Mouse (Mus musculus) CD4-positive naive resting alpha-beta T cell, adult 76 days (primary cell): ENCODE results near the gene Nfe2l3. TPM values are rescaled to one million over a fixed set of nuclear protein-coding genes. Genes with fewer than 3 reads are reported as not detected.

Source experiments
- total RNA-seq: library from RNA; stranded (reverse); gene quantifications from one replicate; pipeline ENCODE4 v1.2.4, GENCODE M21; 2023

Nfe2l3 gene
- total RNA-seq, result not detected

GRCm38 (mm10) chr6:51432535-51433397, at the start of gene Nfe2l3:
Gene Nfe2l3, plus strand, starts transcription at chr6:51432670.

GRCm38 (mm10) chr6:51469715-51470310, 37.3 kb downstream of the Nfe2l3 start, which contains the start of gene Hnrnpa2b1:
Gene Hnrnpa2b1, minus strand, starts transcription at chr6:51469894.

GRCm38 (mm10) chr6:51470311-51471178, 38.1 kb downstream of the Nfe2l3 start, which contains the start of gene Cbx3:
Gene Cbx3, plus strand, starts transcription at chr6:51470360.

Other genes starting within 250 kb of the Nfe2l3 start
- gene Hnrnpa2b1, start 37.2 kb downstream of the Nfe2l3 start, total RNA-seq, result 806 TPM
- gene Cbx3, start 37.7 kb downstream of the Nfe2l3 start, total RNA-seq, result 117 TPM
- 6.6 TPM for gene Snx10, start 91.2 kb downstream of the Nfe2l3 start, total RNA-seq